Mouse (Mus musculus) embryo, embryonic 9.5 days (tissue): ENCODE measurements around the gene Zmiz1.

Experiments used
- DNase-seq: peaks from one replicate; pipeline ENCODE4 v3.0.0-alpha.2; 2017; ENCODE audit errors: extremely low spot score

Zmiz1 gene

DNA sequence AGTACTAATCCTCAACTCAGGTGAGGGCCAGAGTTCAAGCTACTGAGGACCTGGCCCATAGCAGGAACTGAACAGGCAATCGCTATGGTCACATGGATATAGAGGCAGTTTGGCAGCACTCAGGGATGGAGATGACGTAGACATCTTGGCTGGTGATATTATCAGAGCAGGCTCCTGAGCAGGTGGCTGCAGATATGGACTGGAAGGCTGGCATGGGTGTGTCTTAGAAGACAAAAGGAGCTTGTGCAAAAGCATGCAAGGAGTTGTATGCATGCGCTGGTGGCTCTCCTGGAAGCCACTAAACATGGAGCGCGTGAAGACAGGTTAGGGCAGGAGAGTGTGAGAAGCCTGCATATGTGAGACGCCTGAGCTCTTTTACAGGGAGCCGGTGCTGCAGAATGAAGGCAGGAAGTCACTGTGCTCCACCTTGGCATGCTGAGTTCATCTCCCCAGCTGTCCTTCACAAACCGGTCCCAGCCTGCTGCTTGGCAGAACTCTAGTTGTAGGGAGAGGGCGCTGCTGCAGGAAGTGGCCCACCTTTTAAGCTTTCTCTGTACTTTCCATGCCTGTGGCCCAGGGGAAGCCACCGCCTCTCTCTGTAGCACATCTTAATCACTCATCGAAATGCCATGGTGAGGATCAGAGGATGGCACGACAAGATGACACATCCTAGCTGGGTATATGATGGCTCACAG lies 4.8 kb upstream of the Zmiz1 start:
- DNase-seq: no peak

DNA sequence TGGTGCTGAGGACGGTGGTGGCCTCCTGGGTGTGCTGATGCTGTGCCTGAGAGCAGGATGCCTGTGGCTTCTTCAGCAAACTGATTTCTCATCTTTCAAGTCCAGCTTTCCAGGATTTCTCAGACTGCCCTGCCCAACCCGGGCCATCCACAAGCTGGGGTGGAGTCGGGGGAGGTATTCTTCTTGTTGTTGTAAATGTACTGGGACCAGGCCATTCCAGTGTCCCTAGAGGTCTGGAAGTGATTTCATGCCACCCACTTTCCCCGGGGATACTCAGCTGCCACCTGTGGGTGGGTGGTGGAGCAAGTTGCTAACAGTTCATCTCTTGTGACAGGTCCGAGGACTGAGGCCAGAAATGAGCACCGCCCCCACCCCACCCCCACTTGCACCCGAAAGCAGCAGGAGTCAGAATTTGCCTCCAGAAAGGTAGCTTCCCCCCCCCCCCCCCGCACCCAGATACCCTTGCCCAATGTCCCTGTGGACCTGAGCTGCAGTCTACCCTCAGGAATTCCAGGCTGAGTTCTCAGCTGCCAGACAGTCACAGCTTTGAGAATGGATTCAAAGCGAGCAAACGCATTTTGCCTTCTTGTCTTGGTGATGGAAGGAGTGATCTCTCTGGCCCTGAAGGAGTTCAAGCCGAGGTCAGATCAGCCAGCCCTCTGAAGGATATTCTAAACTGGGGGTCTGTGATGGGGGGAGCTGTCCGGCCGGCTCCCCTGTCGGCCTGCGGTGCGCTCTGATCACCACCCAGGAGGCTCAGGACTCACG lies 2.1 kb upstream of the Zmiz1 start:
- DNase-seq: peak; percentile 65

- peak; percentile 100 for DNase-seq
These were observed 1.5 kb upstream of the Zmiz1 start for GRCm38 (mm10) chr14:25457434-25457957.

GRCm38 (mm10) chr14:25458111-25459015 lies 622 bp upstream of the Zmiz1 start:
- DNase-seq: peak; percentile 58

DNA sequence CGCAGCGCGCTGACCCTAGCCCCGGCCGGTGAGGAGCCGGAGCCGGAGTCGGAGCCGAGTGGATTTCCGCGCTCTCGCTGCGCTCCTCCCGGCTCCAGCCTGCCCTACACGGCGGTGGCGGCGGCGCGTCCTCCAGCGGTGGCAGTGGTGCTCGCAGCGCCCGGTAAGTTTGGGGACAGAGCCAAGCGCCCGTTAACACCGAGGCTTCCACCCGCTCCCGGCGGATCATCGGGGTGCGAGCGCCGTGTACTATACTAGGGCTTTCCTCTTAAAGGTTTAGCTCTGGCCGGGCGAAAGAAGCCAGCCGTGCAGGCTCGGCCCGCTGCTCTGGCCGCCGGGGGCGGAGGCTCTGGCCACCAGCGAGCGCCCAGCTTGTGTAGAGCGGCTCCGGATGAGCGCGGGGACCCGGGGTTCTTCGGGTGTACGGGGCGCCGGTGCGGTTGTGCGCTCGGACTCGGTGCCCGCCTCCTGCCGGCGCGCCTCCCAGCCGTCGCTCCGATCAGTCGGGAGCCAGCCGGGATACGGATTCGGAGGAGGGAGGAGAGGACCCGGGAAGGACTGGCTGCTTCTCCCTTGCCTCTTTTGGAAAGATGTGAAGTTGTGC lies 511 bp downstream of the Zmiz1 start:
- no peak for DNase-seq

DNA sequence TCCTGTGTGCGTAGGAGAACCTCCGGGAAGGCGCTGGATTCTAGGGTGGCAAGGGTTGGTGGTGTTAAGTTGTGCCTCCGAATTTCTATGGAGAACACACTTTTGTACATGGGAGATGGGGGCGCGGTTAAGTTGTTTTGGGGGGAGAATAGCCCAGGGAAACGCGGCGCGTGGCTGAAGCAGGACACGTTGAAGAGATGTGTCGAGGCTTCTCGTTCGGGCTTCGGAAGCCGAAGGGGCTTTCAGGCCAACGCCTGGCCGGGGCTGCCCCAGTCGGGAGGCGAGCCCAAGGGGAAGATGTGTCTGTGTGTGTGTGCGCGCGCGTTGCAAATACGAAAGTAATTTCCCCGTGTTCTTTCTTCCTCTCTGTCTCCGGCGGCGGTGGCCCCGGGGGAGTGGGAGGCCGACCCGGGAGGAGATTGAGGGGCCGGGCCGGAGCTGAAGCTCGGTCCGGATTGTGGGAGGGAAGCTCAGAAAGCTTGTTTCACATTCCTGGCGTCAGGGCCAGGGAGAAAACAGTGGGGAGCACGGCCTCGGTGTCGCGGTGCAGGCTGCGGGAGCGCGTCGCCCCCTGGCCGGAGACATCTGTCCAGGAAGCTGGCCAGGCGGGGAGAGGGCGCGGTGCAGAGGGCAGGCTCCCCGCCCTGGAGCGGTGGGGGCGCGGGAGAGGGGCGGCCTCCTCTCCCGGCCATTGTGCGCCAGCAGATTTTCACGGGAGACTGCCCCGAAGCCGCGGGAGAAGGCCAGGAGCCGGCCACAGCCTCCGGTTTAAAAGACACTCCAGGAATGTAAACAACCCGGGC lies 1.2 kb downstream of the Zmiz1 start:
- no peak for DNase-seq

DNA sequence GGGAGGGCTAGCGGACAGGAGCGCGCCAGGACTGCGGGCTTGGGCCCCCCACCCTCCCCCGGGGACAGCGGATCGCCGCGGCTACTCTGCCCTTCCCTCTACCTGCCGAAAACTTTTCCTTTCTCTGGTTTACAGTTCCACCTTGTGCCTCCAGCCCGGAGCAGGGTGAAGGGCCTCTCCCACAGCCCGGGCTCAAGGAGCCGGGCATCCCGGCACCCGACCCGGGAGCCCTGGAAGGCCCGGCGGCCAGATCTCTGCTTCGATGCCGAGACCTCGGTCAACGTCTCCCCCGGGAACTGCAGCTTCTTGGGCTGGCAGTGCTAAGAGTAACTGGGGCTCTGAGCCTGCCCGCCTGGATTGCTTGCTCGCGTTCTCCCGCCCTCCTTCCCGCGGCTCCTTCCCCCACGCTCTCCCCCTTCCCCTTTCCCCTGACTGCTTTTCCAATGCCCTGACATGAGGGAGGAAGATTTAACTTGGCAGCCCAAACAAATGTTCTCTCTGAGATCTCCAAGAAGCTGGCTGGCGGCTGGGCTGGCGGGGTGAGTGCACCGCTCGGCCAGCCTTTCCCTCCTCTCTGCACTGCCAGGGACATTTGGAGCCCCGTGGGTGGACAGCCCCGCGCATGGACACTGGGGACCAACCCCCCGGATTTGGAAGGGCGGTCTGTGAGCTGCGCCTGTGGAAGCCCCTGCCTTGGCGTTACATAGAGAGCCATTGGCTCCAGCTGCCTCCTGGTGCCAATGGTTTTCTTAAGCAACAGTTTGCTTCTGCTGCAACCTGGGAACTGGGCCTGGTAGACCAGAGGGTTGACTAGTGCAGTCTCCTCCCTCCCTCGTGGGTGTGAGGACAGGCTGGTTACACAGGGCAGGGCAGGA lies 2.1 kb downstream of the Zmiz1 start:
- DNase-seq: peak; percentile 71

GRCm38 (mm10) chr14:25461676-25462385 lies 2.8 kb downstream of the Zmiz1 start:
- DNase-seq: peak; percentile 63

DNA sequence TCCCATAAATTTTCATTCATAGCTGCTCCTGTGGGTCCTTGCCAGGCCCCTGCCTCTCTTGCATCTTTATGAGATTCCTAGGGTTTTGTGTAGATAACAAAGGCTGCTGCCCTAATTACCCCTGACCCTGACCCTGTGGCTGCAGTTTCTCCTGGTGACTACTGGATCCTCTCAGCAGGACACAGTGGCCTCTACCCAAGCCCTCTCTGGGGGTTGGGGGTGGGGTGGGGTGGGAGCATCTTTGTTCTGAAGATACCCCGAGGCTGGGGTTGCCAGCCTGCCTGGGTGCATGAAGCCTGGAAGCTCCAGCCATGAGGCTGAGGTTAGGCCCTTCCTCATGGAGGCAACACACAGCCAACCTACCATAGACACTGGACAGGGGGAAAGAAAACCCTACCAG lies 4.0 kb downstream of the Zmiz1 start:
- DNase-seq: peak; percentile 65

DNA sequence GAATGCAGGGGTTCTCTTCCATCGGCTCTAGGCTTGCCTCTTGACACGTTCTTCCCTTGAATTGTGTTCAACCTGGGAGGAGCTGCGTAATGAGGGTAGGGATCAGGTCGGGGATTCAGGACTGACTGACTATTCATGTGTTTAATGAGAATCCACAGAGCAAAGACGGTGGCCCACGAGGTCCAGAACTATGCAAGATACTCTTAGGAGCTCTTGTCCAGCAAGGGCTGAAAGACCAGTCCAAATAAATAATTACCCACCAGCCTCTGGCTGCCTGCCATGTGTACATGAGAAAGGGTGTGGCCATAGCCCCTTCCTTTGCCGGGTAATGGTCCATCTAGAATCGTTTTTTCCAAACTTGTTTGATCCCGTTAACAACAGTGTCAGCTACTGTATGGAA lies 4.9 kb downstream of the Zmiz1 start:
- no peak for DNase-seq

GRCm38 (mm10) chr14:25464611-25465307 lies 5.8 kb downstream of the Zmiz1 start:
- DNase-seq: no peak

GRCm38 (mm10) chr14:25466361-25466760 lies 7.4 kb downstream of the Zmiz1 start:
- DNase-seq: no peak

DNA sequence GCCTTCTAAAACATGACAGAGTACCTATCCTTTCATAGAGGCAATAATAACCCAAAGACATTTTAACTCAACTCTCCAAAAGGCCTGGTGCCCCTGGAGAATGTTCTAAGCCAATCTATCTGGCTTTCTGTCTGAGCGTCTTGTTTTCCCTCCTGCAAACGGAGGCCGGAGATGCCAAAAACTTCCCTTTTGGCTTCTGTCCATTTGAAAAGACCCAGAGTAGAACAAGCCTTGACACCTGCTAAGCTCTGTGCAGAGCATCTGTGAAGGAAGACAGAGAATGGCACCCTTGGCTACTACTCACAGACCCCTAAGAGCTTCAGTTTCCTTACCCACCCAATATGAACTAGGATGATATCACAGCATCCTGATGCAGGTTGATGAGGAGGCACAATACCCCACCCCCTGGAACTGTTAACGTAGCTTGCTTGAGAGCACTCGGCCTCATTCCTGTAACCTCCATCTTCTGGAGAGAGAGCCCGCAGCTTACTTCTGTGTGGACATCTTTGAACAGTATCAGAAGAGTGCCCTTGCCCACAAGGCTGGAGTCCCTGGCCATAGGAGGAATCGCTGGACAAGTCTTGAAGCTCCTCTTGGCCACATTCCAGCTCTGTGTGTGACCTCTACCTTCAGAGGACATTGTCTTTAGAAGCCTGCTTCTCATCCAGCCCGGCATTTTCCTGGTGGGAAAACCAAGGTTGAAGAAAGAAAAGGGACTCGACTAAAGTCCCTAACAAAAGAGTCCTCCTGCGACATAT lies 9.1 kb downstream of the Zmiz1 start:
- no peak for DNase-seq

DNA sequence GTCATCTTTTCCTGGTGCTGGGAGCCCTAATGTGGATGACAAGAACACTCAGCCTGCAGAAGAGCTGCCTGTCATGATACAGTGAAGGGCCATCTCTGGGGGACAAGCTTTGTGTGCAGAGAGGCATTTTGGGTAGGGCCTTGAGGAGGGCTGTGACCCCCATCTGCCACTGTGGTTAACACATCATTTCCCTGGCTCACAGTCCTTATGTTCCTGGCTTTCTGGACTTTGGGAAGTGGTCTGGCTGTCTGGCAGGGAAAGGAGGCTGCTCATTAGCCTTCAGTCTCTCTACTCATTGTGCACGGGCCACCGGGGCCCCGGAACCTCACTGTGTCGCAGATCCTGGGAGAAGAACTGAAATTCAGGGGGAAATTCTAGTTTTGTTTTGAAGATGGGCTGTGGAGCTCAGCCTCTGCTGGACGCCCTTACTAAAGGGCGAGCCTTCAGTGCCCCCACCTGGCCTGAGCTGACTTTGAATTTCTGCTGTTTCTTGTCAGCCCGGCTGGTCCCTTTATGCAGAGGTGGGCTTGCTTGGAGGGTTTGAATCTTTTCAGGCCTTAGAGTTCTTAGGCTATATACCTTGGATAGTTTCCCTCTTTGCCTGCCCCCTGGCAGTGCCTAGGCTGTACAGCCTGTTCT lies 10.0 kb downstream of the Zmiz1 start:
- DNase-seq: no peak

- no peak for DNase-seq
These were observed 11.3 kb downstream of the Zmiz1 start for GRCm38 (mm10) chr14:25470224-25470805.

- DNase-seq: no peak
These were observed 12.1 kb downstream of the Zmiz1 start for GRCm38 (mm10) chr14:25471035-25471434.
